Mouse (Mus musculus): ENCODE measurements at regions not wholly inside any gene's neighbourhood (a gene's known extent, or its start where the extent isn't known, plus 50 kb on each side); places are given as distances from the start of the nearest gene placed in this dataset.
"Not testable (repeated sequence)": the region's sequence is repeated elsewhere in the genome, so short reads cannot be mapped to it uniquely, and the experiment has no call there.

- DNase-seq (ENCODE audit: low read depth, low spot score): no peak
These were observed 80.0 kb downstream of the Samd9l start for GRCm38 (mm10) chr6:3319378-3319777.

DNA sequence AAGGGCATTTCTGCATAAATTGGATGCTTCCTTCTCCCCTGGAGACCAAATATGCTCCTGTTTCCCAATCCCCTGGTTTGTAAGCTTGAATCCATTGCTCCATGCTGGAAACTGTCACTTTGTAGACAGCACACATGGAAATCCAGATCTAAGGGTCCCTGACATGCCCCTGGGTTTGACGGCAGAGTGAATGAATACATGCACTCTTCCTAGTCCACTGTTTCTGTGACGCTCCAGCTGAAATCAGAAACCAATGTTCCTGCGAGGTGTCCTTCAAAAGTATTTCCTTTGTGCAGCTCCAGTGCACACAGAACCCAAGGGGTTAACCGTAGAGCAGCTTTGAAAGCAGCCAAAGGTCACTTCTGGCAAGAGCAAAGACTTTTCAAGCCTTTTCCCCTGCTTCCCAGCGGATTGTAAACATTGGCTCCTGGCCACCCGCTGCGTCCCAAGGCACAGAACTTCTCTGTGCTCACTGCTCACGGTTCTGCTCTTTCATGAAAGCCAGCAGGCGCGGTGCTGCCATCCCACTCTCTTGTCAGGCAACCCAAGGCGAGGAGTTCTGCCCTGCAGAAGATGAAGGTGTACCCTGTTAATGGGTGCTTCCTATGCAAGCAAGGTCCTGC is 91.7 kb downstream of the Samd9l start:
- peak; percentile 22 for DNase-seq (ENCODE audit: low read depth, low spot score)

DNA sequence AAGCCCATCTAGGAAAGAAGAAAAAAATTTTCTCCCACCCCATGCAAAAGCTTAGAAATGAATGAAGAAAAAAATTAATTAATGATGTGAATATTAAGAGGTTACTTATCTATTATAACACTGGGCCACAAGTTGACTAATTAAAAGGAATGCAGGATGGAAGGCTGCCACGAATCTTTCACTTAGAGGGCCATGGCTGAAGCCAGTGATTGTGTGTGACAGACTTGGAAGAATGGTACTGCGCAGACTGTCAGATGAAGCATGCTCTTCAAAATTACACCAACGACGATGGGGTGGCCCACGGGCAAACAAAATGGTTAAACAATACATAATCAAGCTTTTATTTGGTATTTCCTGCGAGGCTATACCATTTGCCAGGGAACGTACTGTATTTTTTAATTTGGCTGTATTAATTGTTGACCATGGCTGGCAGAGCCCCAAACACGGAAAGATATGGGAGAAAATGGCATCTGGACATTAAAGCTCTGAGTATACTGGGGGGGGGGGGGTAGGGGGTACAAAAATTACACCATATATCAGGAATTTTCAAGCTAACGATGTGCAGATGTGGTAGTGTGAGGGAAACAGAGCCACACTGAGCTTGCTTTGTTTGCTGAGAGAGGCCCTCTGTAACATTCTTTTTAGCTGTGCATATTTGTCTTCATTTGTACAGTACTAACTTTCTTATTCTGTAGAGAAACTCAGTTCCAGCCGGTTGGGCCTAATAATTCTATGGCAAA is 94.3 kb downstream of the Samd9l start:
- not testable (repeated sequence) for DNase-seq (ENCODE audit: low read depth, low spot score)

- DNase-seq (ENCODE audit: low read depth, low spot score): not testable (repeated sequence)
These were observed 106.1 kb downstream of the Samd9l start for GRCm38 (mm10) chr6:3293316-3293715.

DNA sequence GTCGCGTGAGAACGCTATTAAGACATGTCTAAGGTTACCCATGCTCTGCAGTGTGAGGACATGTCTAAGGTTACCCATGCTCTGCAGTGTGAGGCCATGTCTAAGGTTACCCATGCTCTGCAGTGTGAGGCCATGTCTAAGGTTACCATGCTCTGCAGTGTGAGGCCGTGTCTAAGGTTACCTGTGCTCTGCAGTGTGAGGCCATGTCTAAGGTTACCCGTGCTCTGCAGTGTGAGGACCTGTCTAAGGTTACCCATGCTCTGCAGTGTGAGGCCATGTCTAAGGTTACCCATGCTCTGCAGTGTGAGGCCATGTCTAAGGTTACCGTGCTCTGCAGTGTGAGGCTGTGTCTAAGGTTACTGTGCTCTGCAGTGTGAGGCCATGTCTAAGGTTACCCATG is 107.4 kb downstream of the Samd9l start:
- not testable (repeated sequence) for DNase-seq (ENCODE audit: low read depth, low spot score)

- DNase-seq (ENCODE audit: low read depth, low spot score): not testable (repeated sequence)
These were observed 130.6 kb downstream of the Samd9l start for GRCm38 (mm10) chr6:3268726-3269125.

- not testable (repeated sequence) for DNase-seq (ENCODE audit: low read depth, low spot score)
These were observed 133.9 kb downstream of the Samd9l start for GRCm38 (mm10) chr6:3265477-3265876.
